12 mouse cellular contexts compared by ENCODE assay signal in the genomic region with DNA sequence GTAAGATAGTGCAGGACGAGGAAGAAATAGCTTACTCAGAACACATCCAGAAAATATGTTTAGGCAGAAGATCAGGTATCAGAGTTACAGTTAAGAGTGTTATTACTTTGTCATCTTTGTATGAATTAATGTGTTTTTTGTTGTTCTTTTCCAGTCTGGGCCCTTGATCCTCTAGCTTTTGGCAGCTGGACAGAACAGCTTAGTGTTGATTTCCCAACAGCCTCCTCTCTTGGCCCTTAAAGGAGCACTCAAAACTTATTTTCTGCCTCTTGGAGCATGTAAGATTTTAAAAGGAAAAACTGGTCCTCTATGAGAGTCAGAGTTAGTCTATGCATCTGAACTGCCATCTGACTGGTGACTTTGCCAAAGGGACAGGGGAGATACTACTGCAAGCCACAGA.
"Had no signal": no experiment of that assay in that cellular context is flagged by ENCODE, and none has a peak within 500 bp of the region (broad histone marks: within the 10 kb centered on the region; RNA-seq: fewer than 3 reads in every experiment).

No protein-coding gene starts in this region.

- H3K4me1 ChIP-seq: kidney, embryonic 15.5 days; limb, embryonic 15.5 days; liver, embryonic 12.5 days; midbrain, embryonic 10.5 days; neural tube, embryonic 12.5 days had no signal

- H3K4me3 ChIP-seq: kidney, embryonic 15.5 days; limb, embryonic 15.5 days; liver, embryonic 12.5 days; midbrain, embryonic 10.5 days; myocyte; neural tube, embryonic 12.5 days had no signal

- H3K4me2 ChIP-seq: kidney, embryonic 15.5 days; limb, embryonic 15.5 days; liver, embryonic 12.5 days; neural tube, embryonic 12.5 days had no signal

- H3K9ac ChIP-seq: kidney, embryonic 15.5 days; limb, embryonic 15.5 days; liver, embryonic 12.5 days; neural tube, embryonic 12.5 days had no signal

- H3K9me3 ChIP-seq: kidney, embryonic 15.5 days; limb, embryonic 15.5 days; liver, embryonic 12.5 days; midbrain, embryonic 10.5 days; neural tube, embryonic 12.5 days had no signal

- ATAC-seq: intestine, postnatal 0 days; liver, embryonic 12.5 days had no signal

- H3K36me3 ChIP-seq: kidney, embryonic 15.5 days; limb, embryonic 15.5 days; liver, embryonic 12.5 days; midbrain, embryonic 10.5 days; neural tube, embryonic 12.5 days had no signal

- DNase-seq: kidney, postnatal 25 days; midbrain, embryonic 14.5 days; retina, postnatal 1 day; right cerebral cortex, postnatal 4 days; thymus, postnatal 36 days had no signal

- H3K27ac ChIP-seq: kidney, embryonic 15.5 days; limb, embryonic 15.5 days; liver, embryonic 12.5 days; midbrain, embryonic 10.5 days; neural tube, embryonic 12.5 days had no signal

- H3K27me3 ChIP-seq: kidney, embryonic 15.5 days; limb, embryonic 15.5 days; liver, embryonic 12.5 days; neural tube, embryonic 12.5 days had no signal
